Mouse (Mus musculus) v-Abl transformed pro-B cells (cell line): Measurements from ENCODE around the gene Etfrf1.

Experiments
- in situ Hi-C, 2 experiments: fragments of 400-800 bp; cut with MboI; formaldehyde crosslinking; loops; one replicate each; pipeline ENCODE4 v1.15.1; 2025; ENCODE audit not compliant: unreplicated experiment in 2 of 2

The Etfrf1 gene

GRCm38 (mm10) chr6:145210816-145211338 lies at the start of gene Etfrf1, which contains the start of gene Casc1:
Gene Etfrf1 (plus strand): TSS chr6:145211134.
Gene Casc1 (minus strand): TSS chr6:145211005.
- in situ Hi-C loops = no loop called here

DNA sequence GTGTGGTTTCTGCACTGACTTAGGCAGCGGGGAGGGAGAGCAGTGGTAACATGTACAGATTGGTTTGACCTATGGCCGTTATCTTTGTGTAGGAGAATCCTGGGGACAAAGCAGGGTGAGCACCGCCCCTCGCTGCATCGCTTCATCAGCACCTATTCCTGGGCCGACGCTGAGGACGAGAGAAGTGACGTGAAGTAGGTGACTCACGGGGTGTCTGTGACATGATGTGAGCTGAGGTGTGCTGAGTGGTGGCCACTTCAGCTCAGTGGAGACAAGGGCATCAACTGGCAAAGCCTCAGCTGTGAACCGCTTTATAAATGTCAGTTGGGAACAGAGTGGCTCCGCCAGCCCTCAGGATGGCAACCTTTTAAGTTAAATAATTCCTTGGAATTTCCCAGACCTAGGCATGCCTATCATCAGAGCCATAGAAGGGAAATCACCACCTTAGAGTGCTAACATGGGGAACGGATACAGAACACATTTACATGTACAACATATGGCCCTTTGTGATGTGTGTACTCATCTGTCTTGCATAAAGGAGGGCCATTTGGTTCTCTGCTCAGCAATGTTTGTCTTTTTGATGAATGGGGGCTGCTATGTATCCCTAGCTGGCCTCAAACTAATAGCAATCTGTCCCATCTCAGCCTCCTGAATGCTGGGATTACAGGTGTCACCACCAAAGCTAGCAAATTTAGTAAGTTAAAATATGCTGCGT lies 38.9 kb upstream of the Etfrf1 start:
- in situ Hi-C loops = no loop called here

DNA sequence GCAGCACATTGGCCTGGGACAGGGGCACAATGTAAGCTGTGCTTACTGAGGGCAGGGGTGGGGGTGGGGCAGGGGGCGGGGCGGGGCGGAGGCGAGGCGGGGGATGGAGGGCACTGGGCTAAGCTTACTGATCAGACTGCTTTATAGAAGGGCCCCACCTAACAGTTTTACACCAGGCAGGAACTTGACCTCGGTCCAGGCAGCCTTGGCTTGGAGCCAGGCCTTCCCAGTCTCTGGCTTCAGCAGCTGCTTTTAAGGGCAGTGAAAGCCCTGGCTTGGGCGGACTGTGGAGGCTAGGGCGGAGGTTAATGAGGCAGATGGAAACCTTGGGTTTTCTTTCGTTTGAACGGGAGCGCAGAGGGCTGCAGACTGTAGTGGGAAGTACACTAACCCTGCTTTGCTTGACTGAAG lies 37.1 kb upstream of the Etfrf1 start:
- in situ Hi-C loops = no loop called here

DNA sequence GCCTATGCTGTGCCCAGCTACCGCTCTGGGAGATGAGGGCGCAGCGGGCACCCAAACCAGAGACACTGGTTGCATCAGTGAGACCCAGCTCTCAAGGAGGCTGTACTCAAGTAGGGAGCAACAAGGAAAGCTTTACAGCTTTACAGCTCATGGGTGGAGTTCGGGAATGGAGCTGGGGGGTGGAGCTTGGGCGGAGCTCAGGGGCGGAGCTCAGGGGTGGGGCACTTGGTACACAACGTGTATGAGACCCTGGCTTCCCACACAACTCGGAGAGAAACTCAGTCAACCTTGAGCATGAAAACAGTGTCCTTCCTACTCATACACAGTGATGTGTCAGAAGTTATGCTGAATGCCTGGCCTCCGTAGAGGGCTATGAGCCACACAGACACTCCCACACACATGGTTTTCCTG lies 35.4 kb upstream of the Etfrf1 start:
- in situ Hi-C loops = loop anchor here (25.0 kb wide), 3 partner anchors 488 to 1963 kb away; no protein-coding TSS in a partner anchor

GRCm38 (mm10) chr6:145176474-145176873 lies 34.5 kb upstream of the Etfrf1 start:
- in situ Hi-C loops = loop anchor here (25.0 kb wide), 3 partner anchors 489 to 1964 kb away; no protein-coding TSS in a partner anchor

- in situ Hi-C loops = loop anchor here (5.0 to 25.0 kb wide), 5 partner anchors 163 to 1967 kb away; no protein-coding TSS in a partner anchor
These were observed 31.3 kb upstream of the Etfrf1 start for GRCm38 (mm10) chr6:145179665-145180064.

DNA sequence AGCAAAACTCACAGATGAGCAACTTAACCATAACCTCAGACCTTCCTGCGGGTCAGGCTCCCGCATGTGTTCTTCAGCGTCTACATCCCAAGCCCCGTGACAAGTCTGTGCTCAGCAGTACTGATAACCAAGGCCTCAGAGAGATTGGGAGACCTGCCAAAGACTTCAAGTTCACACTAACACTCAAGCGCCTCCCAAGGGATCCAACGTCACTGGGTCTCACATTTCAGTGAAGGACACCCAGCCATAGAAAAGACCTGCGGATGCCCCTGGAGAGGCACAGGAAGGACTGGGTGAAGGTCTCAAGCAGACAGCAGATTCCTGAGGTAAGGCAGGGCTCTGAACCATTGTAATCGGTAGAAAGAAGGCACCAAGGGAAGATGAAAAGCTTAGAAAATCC lies 28.9 kb upstream of the Etfrf1 start:
- in situ Hi-C loops = loop anchor here (5.0 to 25.0 kb wide), 5 partner anchors 160 to 1970 kb away; no protein-coding TSS in a partner anchor

DNA sequence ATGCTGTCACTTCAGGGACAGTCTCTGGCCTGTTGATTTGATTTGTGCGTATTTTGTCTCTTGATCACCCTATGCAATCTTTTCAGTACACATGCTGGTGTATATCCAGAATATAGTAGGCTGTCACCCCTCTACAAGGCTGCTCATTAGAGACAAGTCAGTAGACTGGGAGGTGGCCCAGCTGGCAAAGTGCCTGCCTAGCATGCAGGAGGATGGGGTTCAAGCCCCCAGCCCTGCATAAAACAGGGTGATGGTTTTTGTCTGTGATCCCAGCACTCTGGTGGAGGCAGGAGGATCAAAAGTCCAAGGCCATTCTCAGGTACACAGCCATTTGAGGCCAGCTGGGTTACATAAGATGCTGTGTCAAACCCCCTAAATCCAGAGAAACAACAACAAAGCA lies 24.8 kb upstream of the Etfrf1 start:
- in situ Hi-C loops = loop anchor here (5.0 to 25.0 kb wide), 8 partner anchors 99 to 1974 kb away; no protein-coding TSS in a partner anchor

DNA sequence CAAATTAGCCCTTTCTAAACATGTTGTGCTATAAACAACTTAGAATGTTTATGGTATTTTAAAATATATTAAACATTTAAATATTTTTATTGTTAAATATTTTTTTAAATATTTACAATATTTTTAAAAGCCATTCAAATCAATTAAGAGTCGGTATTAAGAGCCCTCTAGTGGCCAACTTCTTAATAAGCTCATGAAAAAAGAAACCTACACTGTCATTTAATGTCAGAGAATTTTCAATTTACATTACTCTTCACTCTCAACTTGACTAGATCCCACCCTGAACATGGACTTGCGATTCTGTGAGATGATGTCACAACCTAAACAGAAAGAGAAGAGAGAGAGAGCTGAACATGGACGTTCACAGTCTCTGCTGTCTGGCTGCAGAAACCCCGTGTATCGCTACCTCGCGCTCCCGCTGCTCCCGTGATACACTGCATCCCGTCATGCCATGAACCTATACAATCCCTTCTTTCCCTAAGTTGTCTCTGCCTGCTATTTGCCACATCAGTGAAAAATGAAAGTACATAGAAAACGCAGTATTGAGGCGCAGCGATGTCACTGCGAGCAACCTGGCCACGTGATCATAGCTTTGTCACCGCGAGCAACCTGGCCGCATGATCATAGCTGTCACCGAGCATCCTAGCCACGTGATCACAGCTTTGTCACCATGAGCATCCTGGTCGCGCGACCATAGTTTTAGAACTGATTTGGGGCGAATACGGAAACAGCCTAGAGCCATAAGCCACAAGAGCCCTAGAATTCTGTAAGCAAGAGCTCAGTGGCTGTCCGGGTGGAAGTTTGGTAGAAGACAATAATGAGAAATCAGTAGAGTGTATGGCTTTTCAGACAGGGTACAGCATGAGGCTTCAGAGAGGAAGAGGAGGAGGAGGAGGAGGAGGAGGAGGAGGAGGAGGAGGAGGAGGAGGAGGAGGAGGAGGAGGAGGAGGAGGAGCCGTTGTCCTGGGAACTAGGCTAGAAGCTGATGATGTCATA lies 23.5 kb upstream of the Etfrf1 start:
- in situ Hi-C loops = loop anchor here (5.0 to 25.0 kb wide), 8 partner anchors 100 to 1975 kb away; no protein-coding TSS in a partner anchor

- in situ Hi-C loops = loop anchor here (25.0 kb wide), 3 partner anchors 506 to 1981 kb away; no protein-coding TSS in a partner anchor
These were observed 17.9 kb upstream of the Etfrf1 start for GRCm38 (mm10) chr6:145193038-145193437.

GRCm38 (mm10) chr6:145193446-145193845 lies 17.5 kb upstream of the Etfrf1 start:
- in situ Hi-C loops = loop anchor here (25.0 kb wide), 3 partner anchors 506 to 1981 kb away; no protein-coding TSS in a partner anchor

DNA sequence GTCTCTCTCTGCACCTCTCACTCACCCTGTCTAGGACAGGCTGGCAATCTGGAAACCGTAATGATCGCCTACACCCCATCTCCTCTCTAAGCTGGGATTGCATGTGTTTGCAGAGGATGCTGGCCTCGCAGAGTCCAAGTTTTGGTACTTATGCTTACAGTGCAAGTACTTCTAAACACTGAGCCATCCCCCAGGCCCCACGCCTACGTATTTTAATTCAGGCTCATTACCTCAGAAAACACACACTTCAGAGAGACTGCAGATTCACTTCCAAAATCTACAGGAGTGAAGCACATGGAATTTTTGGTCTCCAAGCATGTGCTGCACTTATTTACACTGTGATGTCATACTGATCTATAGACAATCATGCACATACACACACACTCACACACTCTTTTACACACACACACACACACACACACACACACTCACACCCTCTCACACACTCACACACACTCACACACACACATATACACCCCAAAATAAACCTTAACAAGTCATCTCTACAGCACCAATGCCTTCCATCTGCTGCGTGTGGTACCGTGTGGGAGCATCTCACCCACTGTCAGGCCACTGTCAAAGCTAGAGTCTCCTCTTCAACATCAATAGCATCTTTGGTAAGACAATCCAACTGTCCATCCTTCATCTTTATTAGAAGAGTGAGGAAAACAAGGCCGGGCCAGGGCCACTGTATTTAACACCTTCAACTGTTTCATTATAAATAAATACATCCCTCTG lies 12.8 kb upstream of the Etfrf1 start:
- in situ Hi-C loops = loop anchor here (25.0 kb wide), 3 partner anchors 511 to 1986 kb away; no protein-coding TSS in a partner anchor

- in situ Hi-C loops = no loop called here
These were observed 8.4 kb upstream of the Etfrf1 start for GRCm38 (mm10) chr6:145202432-145203125.

DNA sequence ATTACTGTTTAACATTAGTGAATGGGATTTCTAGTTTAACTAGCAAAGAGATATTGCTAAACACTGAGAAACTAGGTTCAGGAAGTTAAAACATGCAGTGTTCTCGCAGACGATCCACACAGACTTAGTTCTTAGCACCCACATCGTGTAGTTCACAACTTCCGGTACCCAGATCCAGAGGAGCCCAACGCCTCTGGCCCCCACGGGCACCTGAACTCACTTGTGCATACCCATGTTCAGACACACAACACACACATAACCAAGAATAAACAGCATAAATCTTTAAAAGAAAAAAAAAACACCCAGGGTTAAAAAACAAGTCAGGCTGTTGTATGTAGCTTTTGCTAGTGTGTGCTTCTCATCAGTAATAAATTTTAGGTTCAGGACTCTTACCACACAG lies 6.5 kb upstream of the Etfrf1 start:
- in situ Hi-C loops = no loop called here

GRCm38 (mm10) chr6:145205142-145205541 lies 5.8 kb upstream of the Etfrf1 start:
- in situ Hi-C loops = no loop called here

- in situ Hi-C loops = no loop called here
These were observed 766 bp upstream of the Etfrf1 start for GRCm38 (mm10) chr6:145210056-145210680.

- in situ Hi-C loops = no loop called here
These were observed 707 bp downstream of the Etfrf1 start for GRCm38 (mm10) chr6:145211376-145212305.

DNA sequence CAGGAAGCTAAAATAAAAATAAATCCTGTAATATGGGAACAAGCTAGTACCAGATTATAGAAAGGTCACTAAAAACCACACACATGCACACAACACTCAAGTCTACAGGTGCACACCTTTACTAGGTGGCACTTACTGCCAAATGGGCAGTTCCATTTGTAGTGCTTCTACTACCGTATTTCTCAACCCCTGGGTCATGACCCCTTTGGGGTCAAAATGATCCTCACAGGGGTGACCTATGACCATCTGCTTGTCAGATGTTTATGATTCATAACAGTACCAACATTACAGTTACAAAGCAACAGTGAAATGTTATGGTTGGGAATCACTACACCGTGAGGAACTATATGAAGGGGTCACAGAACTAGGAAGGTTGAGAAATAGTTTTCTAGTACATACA lies 3.0 kb downstream of the Etfrf1 start:
- in situ Hi-C loops = no loop called here
